Mouse (Mus musculus): Measurements from ENCODE around the gene Zcchc14.
A peak's percentile ranks its signal among the peaks of the same experiment; 100 is the strongest.
"Not testable (repeated sequence)": the region's sequence is repeated elsewhere in the genome, so short reads cannot be mapped to it uniquely, and the experiment has no call there.

Zcchc14 gene

GRCm38 (mm10) chr8:121620801-121621516 is 31.7 kb downstream of the Zcchc14 start:
- DNase-seq = peak; percentile 81

GRCm38 (mm10) chr8:121619401-121619995 is 33.2 kb downstream of the Zcchc14 start:
- DNase-seq = peak; percentile 92

- DNase-seq = no peak
Measured at GRCm38 (mm10) chr8:121613419-121613818, 39.3 kb downstream of the Zcchc14 start.

- DNase-seq = no peak
Measured at GRCm38 (mm10) chr8:121609916-121610315, 42.8 kb downstream of the Zcchc14 start.

GRCm38 (mm10) chr8:121609251-121609650 is 43.5 kb downstream of the Zcchc14 start:
- DNase-seq = no peak

GRCm38 (mm10) chr8:121607661-121608060 is 45.0 kb downstream of the Zcchc14 start:
- DNase-seq = peak; percentile 51

- no peak for DNase-seq
Measured at GRCm38 (mm10) chr8:121603801-121604200, 48.9 kb downstream of the Zcchc14 start.

- DNase-seq = peak; percentile 88
Measured at GRCm38 (mm10) chr8:121602860-121603259, 49.8 kb downstream of the Zcchc14 start.

GRCm38 (mm10) chr8:121602411-121602810 is 50.3 kb downstream of the Zcchc14 start:
- no peak for DNase-seq

- no peak for DNase-seq
Measured at GRCm38 (mm10) chr8:121599842-121600241, 52.9 kb downstream of the Zcchc14 start.

GRCm38 (mm10) chr8:121598892-121599291 is 53.8 kb downstream of the Zcchc14 start:
- DNase-seq = peak; percentile 92

- DNase-seq = no peak
Measured at GRCm38 (mm10) chr8:121598190-121598589, 54.5 kb downstream of the Zcchc14 start.

GRCm38 (mm10) chr8:121597492-121597891 is 55.2 kb downstream of the Zcchc14 start:
- not testable (repeated sequence) for DNase-seq

GRCm38 (mm10) chr8:121593983-121594382 is 58.7 kb downstream of the Zcchc14 start:
- peak; percentile 69 for DNase-seq

- DNase-seq = no peak
Measured at GRCm38 (mm10) chr8:121593293-121593692, 59.4 kb downstream of the Zcchc14 start.

- DNase-seq = peak; percentile 59
Measured at GRCm38 (mm10) chr8:121591178-121592066, 61.3 kb downstream of the Zcchc14 start.

GRCm38 (mm10) chr8:121590203-121591177 is 62.2 kb downstream of the Zcchc14 start, which contains the start of gene Map1lc3b:
Map1lc3b (plus strand) TSS chr8:121590361.
- DNase-seq = peak; percentile 95

GRCm38 (mm10) chr8:121589205-121589726 is 63.4 kb downstream of the Zcchc14 start:
- no peak for DNase-seq

- DNase-seq = no peak
Measured at GRCm38 (mm10) chr8:121588750-121589149, 64.0 kb downstream of the Zcchc14 start.

- DNase-seq = peak; percentile 100
Measured at GRCm38 (mm10) chr8:121585159-121585825, 67.4 kb downstream of the Zcchc14 start.

- no peak for DNase-seq
Measured at GRCm38 (mm10) chr8:121584730-121585129, 68.0 kb downstream of the Zcchc14 start.
